Mouse (Mus musculus) hindbrain, embryonic 15.5 days (tissue): ENCODE measurements at regions not wholly inside any gene's neighbourhood (a gene's known extent, or its start where the extent isn't known, plus 50 kb on each side); places are given as distances from the start of the nearest gene placed in this dataset.
A peak's percentile ranks its signal among the peaks of the same experiment; 100 is the strongest.

ENCODE experiments used
- ATAC-seq: fragments of 200-750 bp; cut with Nextera tagmentation; 2 replicates; pipeline ENCODE4 v1.8.0; 2017; ENCODE audit warnings: low read depth, moderate number of reproducible peaks, moderate TSS enrichment; ENCODE audit not compliant: low FRiP score
- H3K27ac ChIP-seq: fragments of 300-500 bp; sonication (generic); replicated peaks from 2 replicates; pipeline ENCODE4 v1.5.1; 2015; ENCODE audit warnings: mild to moderate bottlenecking, inconsistent platforms
- H3K27me3 ChIP-seq: fragments of 300-500 bp; sonication (generic); 2 replicates; pipeline ENCODE4 v1.6.1; 2015; ENCODE audit warnings: control low read depth, inconsistent platforms
- H3K36me3 ChIP-seq: fragments of 300-500 bp; sonication (generic); 2 replicates; pipeline ENCODE4 v1.6.1; 2015; ENCODE audit warnings: control low read depth, inconsistent platforms
- H3K4me1 ChIP-seq: fragments of 300-500 bp; sonication (generic); replicated peaks from 2 replicates; pipeline ENCODE4 v1.6.1; 2015; ENCODE audit warnings: control low read depth, inconsistent platforms
- H3K4me2 ChIP-seq: fragments of 300-500 bp; sonication (generic); 2 replicates; pipeline ENCODE4 v1.6.1; 2015; ENCODE audit warnings: moderate library complexity, mild to moderate bottlenecking, inconsistent platforms
- H3K4me3 ChIP-seq: fragments of 300-500 bp; sonication (generic); 2 replicates; pipeline ENCODE4 v1.5.1; 2015; ENCODE audit warnings: mild to moderate bottlenecking, inconsistent platforms
- H3K9ac ChIP-seq: fragments of 300-500 bp; sonication (generic); 2 replicates; pipeline ENCODE4 v1.6.1; 2015; ENCODE audit warnings: inconsistent platforms
- H3K9me3 ChIP-seq: fragments of 300-500 bp; sonication (generic); 2 replicates; pipeline ENCODE4 v1.6.1; 2016; ENCODE audit warnings: control low read depth, inconsistent platforms
- WGBS: fragments of 180-500 bp; shearing (Covaris S2); methylation state at CpG from one replicate; pipeline ENCODE4 v1.1.7; 2015; 5-methylcytosine and 5-hydroxymethylcytosine counted together

- no peak overlapping the region for H3K27ac ChIP-seq
- WGBS: 59% methylated on average over 5 of the region's 5 CpGs
- no peaks in the 10 kb centered on the region for H3K4me1 ChIP-seq
- H3K27me3 ChIP-seq: no peaks in the 10 kb centered on the region
- H3K9me3 ChIP-seq: no peaks in the 10 kb centered on the region
- H3K4me2 ChIP-seq: no peak overlapping the region
- H3K9ac ChIP-seq: no peak overlapping the region
- no peak overlapping the region for H3K4me3 ChIP-seq
- no peaks in the 10 kb centered on the region for H3K36me3 ChIP-seq
- ATAC-seq: no peak
These were observed 627.7 kb upstream of the Pkn2 start for GRCm38 (mm10) chr3:143509531-143509930.

DNA sequence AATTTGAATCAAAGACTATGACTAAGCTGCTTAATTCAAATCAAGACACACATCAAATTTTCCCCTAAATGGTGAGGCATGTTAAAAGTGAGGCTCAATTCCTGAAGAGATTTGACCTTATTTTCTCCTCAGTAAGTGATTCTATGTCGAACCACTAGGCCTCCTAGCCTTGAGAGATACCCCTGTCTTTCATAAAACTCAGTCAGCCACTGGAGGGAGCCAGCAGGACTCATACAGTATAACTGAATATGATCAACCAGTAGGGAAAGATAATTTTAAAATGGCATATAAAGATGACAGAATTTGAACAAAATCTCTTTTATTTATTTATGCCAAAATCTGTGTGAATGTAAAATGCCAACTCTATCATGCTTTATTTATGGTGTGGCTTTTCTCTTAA, 626.5 kb upstream of the Pkn2 start:
- Histone ChIP-seq H3K36me3 (no peaks in the 10 kb centered on the region), H3K4me3 (no peak overlapping the region), H3K27ac (no peak overlapping the region), H3K9me3 (no peaks in the 10 kb centered on the region), H3K9ac (no peak overlapping the region), H3K4me2 (no peak overlapping the region), H3K27me3 (no peaks in the 10 kb centered on the region), H3K4me1 (no peaks in the 10 kb centered on the region)
- no peak for ATAC-seq
- 74% methylated on average over 1 of the region's 1 CpGs for WGBS

- Histone ChIP-seq H3K4me2 (no peak overlapping the region), H3K4me1 (no peaks in the 10 kb centered on the region), H3K27me3 (no peaks in the 10 kb centered on the region), H3K9ac (no peak overlapping the region), H3K36me3 (no peaks in the 10 kb centered on the region), H3K27ac (no peak overlapping the region), H3K9me3 (no peaks in the 10 kb centered on the region), H3K4me3 (no peak overlapping the region)
- ATAC-seq: no peak
- WGBS: 30% methylated on average over 2 of the region's 2 CpGs
These were observed 619.2 kb upstream of the Pkn2 start for GRCm38 (mm10) chr3:143501017-143501416.

DNA sequence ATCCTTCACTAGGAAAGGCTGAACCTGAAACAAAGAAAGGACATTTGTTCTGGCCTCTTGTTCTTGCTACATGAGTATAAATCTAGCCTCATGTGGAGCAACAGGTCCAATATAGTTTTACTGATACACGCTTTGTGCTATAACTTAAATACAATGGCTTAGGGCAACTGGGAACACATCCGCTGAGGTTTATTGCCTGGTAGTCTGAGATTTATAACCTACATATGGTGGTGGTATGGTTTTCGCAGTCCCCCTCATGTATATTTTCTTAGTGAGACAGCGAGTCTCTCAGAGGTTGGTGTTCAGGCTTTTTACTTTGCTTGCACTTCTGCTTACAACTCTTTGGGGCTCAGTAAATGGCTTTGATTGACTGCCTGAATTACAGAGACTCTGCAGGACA, 613.6 kb upstream of the Pkn2 start:
- 92% methylated on average over 4 of the region's 4 CpGs for WGBS

GRCm38 (mm10) chr3:143477916-143478610, 596.3 kb upstream of the Pkn2 start:
- no peak for ATAC-seq
- no peak overlapping the region for H3K4me2 ChIP-seq
- H3K9me3 ChIP-seq: no peaks in the 10 kb centered on the region

More for the DNA sequence above, 613.6 kb upstream of the Pkn2 start:
- H3K9me3 ChIP-seq: no peaks in the 10 kb centered on the region
- no peak overlapping the region for H3K9ac ChIP-seq
- no peak overlapping the region for H3K27ac ChIP-seq
- no peaks in the 10 kb centered on the region for H3K36me3 ChIP-seq
- ATAC-seq: no peak
- no peak overlapping the region for H3K4me3 ChIP-seq
- H3K4me1 ChIP-seq: no peaks in the 10 kb centered on the region
- H3K27me3 ChIP-seq: no peaks in the 10 kb centered on the region
- no peak overlapping the region for H3K4me2 ChIP-seq

GRCm38 (mm10) chr3:143475461-143475860, 593.7 kb upstream of the Pkn2 start:
- 47% methylated on average over 5 of the region's 5 CpGs for WGBS
- Histone ChIP-seq H3K36me3 (no peaks in the 10 kb centered on the region), H3K4me1 (no peaks in the 10 kb centered on the region), H3K9ac (no peak overlapping the region), H3K9me3 (no peaks in the 10 kb centered on the region), H3K27ac (no peak overlapping the region), H3K4me3 (no peak overlapping the region), H3K4me2 (no peak overlapping the region), H3K27me3 (no peaks in the 10 kb centered on the region)
- no peak for ATAC-seq

More at GRCm38 (mm10) chr3:143477916-143478610, 596.3 kb upstream of the Pkn2 start:
- Histone ChIP-seq H3K27me3 (no peaks in the 10 kb centered on the region), H3K9ac (no peak overlapping the region), H3K4me1 (no peaks in the 10 kb centered on the region), H3K36me3 (no peaks in the 10 kb centered on the region), H3K4me3 (no peak overlapping the region), H3K27ac (no peak overlapping the region)
- 91% methylated on average over 8 of the region's 8 CpGs for WGBS

DNA sequence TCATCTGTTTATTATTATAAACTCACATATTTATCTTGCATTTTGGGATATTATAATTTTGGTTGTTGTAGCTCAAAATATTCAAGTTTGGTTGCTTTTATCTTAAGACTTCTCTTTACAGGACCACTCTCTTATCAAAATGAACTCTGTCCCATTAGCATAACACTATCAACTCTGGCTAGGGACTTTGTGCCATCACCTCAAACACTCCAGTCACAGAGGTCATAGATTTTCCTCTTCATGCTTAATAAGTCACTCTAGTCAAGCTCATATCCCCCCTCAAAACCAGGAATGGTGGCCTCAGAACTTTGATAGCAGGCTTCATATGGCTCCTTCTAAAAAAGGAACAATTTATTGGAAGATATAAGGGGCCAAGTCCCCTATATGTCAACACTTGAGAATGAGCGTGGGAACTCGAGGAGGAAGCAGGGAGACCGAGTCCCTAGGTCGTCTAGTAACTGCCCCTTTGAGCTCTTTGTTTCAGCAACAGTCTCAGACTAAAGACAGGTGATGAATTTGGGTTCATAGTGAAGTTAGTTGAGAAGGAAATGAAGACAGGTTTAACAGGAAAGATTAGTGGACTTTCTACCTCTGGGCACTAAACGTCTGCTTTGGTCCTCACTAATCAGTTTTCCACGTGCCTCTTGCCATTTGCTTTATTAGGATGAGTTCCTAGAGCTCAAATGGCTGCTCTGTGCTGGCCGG, 565.4 kb upstream of the Pkn2 start:
- no peak overlapping the region for H3K27ac ChIP-seq
- no peaks in the 10 kb centered on the region for H3K9me3 ChIP-seq
- WGBS: 71% methylated on average over 7 of the region's 7 CpGs
- no peak for ATAC-seq
- H3K27me3 ChIP-seq: no peaks in the 10 kb centered on the region
- no peak overlapping the region for H3K9ac ChIP-seq
- H3K4me2 ChIP-seq: no peak overlapping the region
- H3K36me3 ChIP-seq: no peaks in the 10 kb centered on the region
- no peaks in the 10 kb centered on the region for H3K4me1 ChIP-seq
- no peak overlapping the region for H3K4me3 ChIP-seq

- WGBS: 54% methylated on average over 6 of the region's 6 CpGs
- Histone ChIP-seq H3K9me3 (no peaks in the 10 kb centered on the region), H3K9ac (no peak overlapping the region), H3K4me2 (no peak overlapping the region), H3K27ac (no peak overlapping the region), H3K4me1 (no peaks in the 10 kb centered on the region), H3K36me3 (no peaks in the 10 kb centered on the region), H3K27me3 (no peaks in the 10 kb centered on the region), H3K4me3 (no peak overlapping the region)
- ATAC-seq: no peak
These were observed 535.6 kb upstream of the Pkn2 start for GRCm38 (mm10) chr3:143417401-143417800.

DNA sequence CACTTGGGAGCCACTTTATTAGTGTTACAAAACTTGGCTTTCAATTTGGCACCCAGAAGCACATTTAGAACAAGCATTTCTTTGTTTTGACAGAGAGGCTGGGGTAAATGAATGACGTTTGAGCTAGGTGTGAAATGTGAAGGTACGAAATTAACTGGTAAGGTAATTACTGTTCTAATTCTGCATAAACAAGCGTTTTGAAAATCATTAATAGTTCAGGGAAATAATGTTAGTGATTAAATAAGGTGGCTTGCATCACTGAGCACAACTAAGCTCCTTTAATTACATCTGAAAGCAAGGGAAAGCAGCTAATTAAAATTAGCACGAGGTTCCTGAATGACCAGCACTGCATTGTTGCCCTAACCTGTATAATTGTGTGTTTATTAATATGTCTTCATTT, 529.9 kb upstream of the Pkn2 start:
- H3K4me1 ChIP-seq: 0 out of 2 replicates have a peak, but pooled peaks cover 3% of the 10 kb centered on the region
- no peak overlapping the region for H3K9ac ChIP-seq
- no peak overlapping the region for H3K27ac ChIP-seq
- H3K4me3 ChIP-seq: no peak overlapping the region
- WGBS: 42% methylated on average over 4 of the region's 4 CpGs
- no peaks in the 10 kb centered on the region for H3K36me3 ChIP-seq
- no peaks in the 10 kb centered on the region for H3K9me3 ChIP-seq
- no peaks in the 10 kb centered on the region for H3K27me3 ChIP-seq
- no peak overlapping the region for H3K4me2 ChIP-seq
- ATAC-seq: no peak

GRCm38 (mm10) chr3:143398966-143399365, 517.2 kb upstream of the Pkn2 start:
- no peak for ATAC-seq
- no peaks in the 10 kb centered on the region for H3K27me3 ChIP-seq
- no peaks in the 10 kb centered on the region for H3K4me1 ChIP-seq
- 63% methylated on average over 2 of the region's 2 CpGs for WGBS
- no peak overlapping the region for H3K27ac ChIP-seq
- H3K9me3 ChIP-seq: no peaks in the 10 kb centered on the region
- H3K9ac ChIP-seq: no peak overlapping the region
- no peak overlapping the region for H3K4me3 ChIP-seq
- H3K36me3 ChIP-seq: no peaks in the 10 kb centered on the region
- H3K4me2 ChIP-seq: no peak overlapping the region

DNA sequence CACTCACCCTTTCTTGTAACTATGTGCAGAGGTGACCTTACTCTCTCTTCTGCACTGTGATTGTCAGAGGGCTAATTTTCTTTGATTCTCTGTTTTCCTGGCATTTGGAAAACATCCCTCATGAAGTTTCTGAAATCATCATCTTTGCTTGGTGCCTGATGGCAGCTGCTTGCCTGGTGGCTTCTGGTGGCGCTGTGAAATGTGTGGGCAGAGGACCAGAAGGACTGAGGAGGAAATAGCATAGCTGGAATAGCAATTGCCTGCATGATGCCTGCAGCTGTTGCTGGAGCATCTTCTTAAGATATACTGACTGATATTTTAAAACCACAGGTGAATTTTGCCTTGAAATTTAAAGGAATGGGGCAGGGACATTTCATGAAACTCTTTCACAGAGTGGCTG, 502.6 kb upstream of the Pkn2 start:
- H3K27ac ChIP-seq: no peak overlapping the region
- no peak overlapping the region for H3K4me3 ChIP-seq
- no peaks in the 10 kb centered on the region for H3K36me3 ChIP-seq
- H3K9me3 ChIP-seq: no peaks in the 10 kb centered on the region
- no peak for ATAC-seq
- 0 out of 2 replicates have a peak, but pooled peaks cover 3% of the 10 kb centered on the region for H3K27me3 ChIP-seq
- H3K4me1 ChIP-seq: peaks cover 2% of the 10 kb centered on the region
- no peak overlapping the region for H3K4me2 ChIP-seq
- WGBS: 79% methylated on average over 1 of the region's 1 CpGs
- no peak overlapping the region for H3K9ac ChIP-seq

DNA sequence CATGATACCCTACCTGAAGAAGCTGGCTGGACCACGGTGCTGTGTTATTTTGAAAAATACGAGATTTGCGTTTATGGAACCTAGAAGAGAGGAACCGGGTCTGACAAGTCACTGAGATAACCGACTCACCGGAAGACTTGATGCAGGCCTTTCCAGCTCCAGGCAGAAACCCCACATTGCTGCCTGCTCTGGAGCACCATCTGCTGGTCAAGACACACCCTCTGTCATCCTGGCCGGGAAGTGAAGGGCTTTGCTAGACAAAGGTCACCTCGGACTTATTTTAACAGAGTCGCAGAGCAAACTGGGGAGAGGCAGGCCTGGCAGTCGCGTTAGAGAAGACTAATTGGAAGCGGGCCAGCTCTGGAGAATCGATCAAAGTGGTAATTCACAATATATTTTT, 497.4 kb upstream of the Pkn2 start:
- 13% methylated on average over 13 of the region's 13 CpGs for WGBS
- ATAC-seq: peak; percentile 68; the same call in 1 of the 2 replicates
- H3K4me2 ChIP-seq: peak overlapping the region; percentile 21; the same call in 1 of the 2 replicates

More for the DNA sequence above, 497.4 kb upstream of the Pkn2 start:
- H3K4me3 ChIP-seq: no peak overlapping the region
- no peak overlapping the region for H3K9ac ChIP-seq
- H3K27me3 ChIP-seq: 0 out of 2 replicates have a peak, but pooled peaks cover 3% of the 10 kb centered on the region
- peaks cover 8% of the 10 kb centered on the region for H3K4me1 ChIP-seq
- no peaks in the 10 kb centered on the region for H3K36me3 ChIP-seq
- no peak overlapping the region for H3K27ac ChIP-seq
- no peaks in the 10 kb centered on the region for H3K9me3 ChIP-seq
